Mouse (Mus musculus): ENCODE measurements at regions not wholly inside any gene's neighbourhood (a gene's known extent, or its start where the extent isn't known, plus 50 kb on each side); places are given as distances from the start of the nearest gene placed in this dataset.

- TF ChIP-seq POLR2A (IDR thresholded peaks at IDR 0.05; ENCODE audit: control insufficient read depth, extremely low read depth, insufficient read depth, low read length, poor library complexity) (no peak), CTCF (IDR thresholded peaks at IDR 0.05; ENCODE audit: borderline replicate concordance, control insufficient read depth, extremely low read depth, insufficient read depth, low read length, poor library complexity) (no peak)
Observed at GRCm38 (mm10) chr2:84241986-84242385, 183.2 kb downstream of the Calcrl start.
